In genomic region chr7:25859962-25860870, GRCm38 (mm10) we compare ENCODE assay signal across 8 mouse cellular contexts. TPM values are rescaled to one million over a fixed set of nuclear protein-coding genes. Genes with fewer than 3 reads are reported as not detected.
DNase-seq lines count a peak whose midpoint lies in the region; ATAC-seq lines count a peak whose summit lies in the region.

No protein-coding gene starts in this region.

- H3K9me3 ChIP-seq in limb, embryonic 11.5 days (ENCODE audit: control insufficient read depth, low read length), result no peaks in the 10 kb centered on the region

- intact Hi-C loops in heart, postnatal 10 days (cut with DNase I), result loop anchor here (10.0 kb wide), 1 partner anchor 1265 kb away; no protein-coding TSS in a partner anchor

- no peak overlapping the region for H3K9ac ChIP-seq in limb, embryonic 11.5 days (ENCODE audit: low read length)

- no peaks in the 10 kb centered on the region for H3K27me3 ChIP-seq in limb, embryonic 11.5 days (ENCODE audit: control insufficient read depth, insufficient read depth, low read length)

- H3K27ac ChIP-seq in limb, embryonic 11.5 days (replicated peaks; ENCODE audit: low read depth, low read length), result no peak overlapping the region

- peak overlapping the region; percentile 60 for H3K4me2 ChIP-seq in limb, embryonic 11.5 days (ENCODE audit: low read depth, severe bottlenecking)

- H3K4me1 ChIP-seq in limb, embryonic 11.5 days (ENCODE audit: control insufficient read depth, insufficient read depth, low read length), result no peaks in the 10 kb centered on the region

- peak; percentile 76; the same call in 1 of the 2 replicates for ATAC-seq in limb, embryonic 11.5 days (ENCODE audit: insufficient number of reproducible peaks, low FRiP score, low TSS enrichment, low read depth)
- no peak for ATAC-seq in cerebellum, adult (ENCODE audit: insufficient number of reproducible peaks, low FRiP score, low TSS enrichment)
- no peak for ATAC-seq in erythroblast, adult 5-6 weeks (replicated peaks; ENCODE audit: low FRiP score, poor library complexity, severe bottlenecking)

- WGBS in limb, embryonic 11.5 days, result 18% methylated on average over 9 of the region's 9 CpGs

- peak; percentile 5 to 16 for DNase-seq in cerebellum, postnatal 10 days
- no peak for DNase-seq in cerebellum, adult 9-11 months
- peak; percentile 4 for DNase-seq in brain, adult 2 months (ENCODE audit: low read depth, low spot score)
- peak; percentile 15 to 27 for DNase-seq in heart, postnatal 10 days
- DNase-seq in limb, embryonic 11.5 days (ENCODE audit: low spot score), result peak; percentile 74
- DNase-seq in retina, embryonic 14.5 days (ENCODE audit: low spot score), result peak; percentile 54

- peak overlapping the region; percentile 24 for H3K4me3 ChIP-seq in limb, embryonic 11.5 days (ENCODE audit: low read depth, low read length)

- H3K36me3 ChIP-seq in limb, embryonic 11.5 days (ENCODE audit: control insufficient read depth, insufficient read depth, low read length), result no peaks in the 10 kb centered on the region

RNA-seq across cellular contexts. Expression of gene Cyp2b10, which starts 37.2 kb away (rescaled TPM):
- total RNA-seq in heart, postnatal 10 days (2021), result 1 to 10 TPM in 1 of 2 experiments, under 1 TPM in 1; 0.30 to 1.3 TPM
- not detected in 2 replicates for polyA plus RNA-seq in limb, embryonic 11.5 days (2014; fragmentation: Nextera tagmentation; extraction: Ambion mirVana)
- total RNA-seq in erythroblast, adult 5-6 weeks (2015; ENCODE audit: low replicate concordance), result not detected in 2 replicates
- total RNA-seq in erythroblast, adult 5-6 weeks (2017; ENCODE audit: low replicate concordance), result not detected in 2 replicates

RNA-seq across cellular contexts. Expression of gene Cyp2s1, which starts 43.5 kb away (rescaled TPM):
- 1 to 10 TPM; 6.1 to 7.0 TPM for total RNA-seq in heart, postnatal 10 days (2021)
- 1.6 and 1.9 TPM in 2 replicates for polyA plus RNA-seq in limb, embryonic 11.5 days (2014; fragmentation: Nextera tagmentation; extraction: Ambion mirVana)
- not detected in 2 replicates for total RNA-seq in erythroblast, adult 5-6 weeks (2015; ENCODE audit: low replicate concordance)
- not detected in 2 replicates for total RNA-seq in erythroblast, adult 5-6 weeks (2017; ENCODE audit: low replicate concordance)

Comparison
In these comparisons a context has a peak if more than half of its experiments do, and no peak if none do; other contexts are left out.
1. RNA of gene Cyp2s1, which starts 43.5 kb away (total RNA-seq): 6.1 to 7.0 TPM in heart, postnatal 10 days; not detected in erythroblast, adult 5-6 weeks; every median in the first group is over 4 times any median in the second.